Mouse (Mus musculus) embryonic fibroblast, embryonic 13.5 days (primary cell): ENCODE data around the gene Slc24a3. TPM values are rescaled to one million over a fixed set of nuclear protein-coding genes. Genes with fewer than 3 reads are reported as not detected.

Experiments used
- H3K27ac ChIP-seq: 2 replicates; pipeline ENCODE4 v1.5.1; 2012; ENCODE audit warnings: low read length, control low read depth, inconsistent platforms; ENCODE audit not compliant: insufficient read depth
- H3K4me1 ChIP-seq: 2 replicates; pipeline ENCODE4 v1.6.1; 2011; ENCODE audit warnings: low read length; ENCODE audit not compliant: control insufficient read depth, insufficient read depth
- H3K4me3 ChIP-seq: 2 replicates; pipeline ENCODE4 v1.5.1; 2011; ENCODE audit warnings: mild to moderate bottlenecking, control low read depth, low read length; ENCODE audit not compliant: insufficient read depth
- CTCF ChIP-seq: IDR thresholded peaks from 2 replicates; pipeline ENCODE4 v1.5.1; 2011; ENCODE audit warnings: mild to moderate bottlenecking, control low read depth, low read length, moderate library complexity, borderline replicate concordance; ENCODE audit not compliant: insufficient read depth
- POLR2A ChIP-seq: IDR thresholded peaks from 2 replicates; pipeline ENCODE4 v1.6.1; 2011; ENCODE audit warnings: low read depth, mild to moderate bottlenecking, control low read depth, low read length, moderate library complexity
- polyA plus RNA-seq: library from polyadenylated mRNA; stranded (reverse); fragments of >200 nt; gene quantifications from 2 replicates; pipeline ENCODE4 v1.2.4, GENCODE M21; 2011; ENCODE audit warnings: low read depth; ENCODE audit not compliant: missing spikeins, insufficient read length

The Slc24a3 gene
- polyA plus RNA-seq, 1 experiment = 9.5 TPM

DNA sequence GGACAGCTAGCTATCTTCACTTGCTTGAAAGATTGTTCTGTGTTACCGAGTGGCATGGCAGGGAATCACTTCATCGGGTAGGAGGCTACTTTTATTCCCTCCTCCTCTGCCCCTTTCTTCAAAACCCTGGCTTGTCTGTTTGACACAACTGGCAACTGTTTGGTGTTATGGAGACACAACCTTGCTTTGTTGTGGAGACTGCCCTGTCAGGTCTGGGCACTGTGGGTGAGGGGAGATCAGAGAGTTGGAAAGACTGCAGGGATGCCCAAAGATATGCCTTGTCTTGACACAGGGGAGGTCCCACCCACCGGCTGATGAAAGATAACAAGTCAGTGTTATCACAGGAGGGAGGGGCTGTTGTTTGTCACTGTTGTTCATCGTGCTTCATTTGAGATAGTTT, 3.0 kb upstream of the Slc24a3 start:
- TF ChIP-seq CTCF = no peak
- TF ChIP-seq POLR2A = no peak
- Histone ChIP-seq H3K27ac (no peak overlapping the region), H3K4me3 (no peak overlapping the region), H3K4me1 (0 out of 2 replicates have a peak, but pooled peaks cover 6% of the 10 kb centered on the region)

DNA sequence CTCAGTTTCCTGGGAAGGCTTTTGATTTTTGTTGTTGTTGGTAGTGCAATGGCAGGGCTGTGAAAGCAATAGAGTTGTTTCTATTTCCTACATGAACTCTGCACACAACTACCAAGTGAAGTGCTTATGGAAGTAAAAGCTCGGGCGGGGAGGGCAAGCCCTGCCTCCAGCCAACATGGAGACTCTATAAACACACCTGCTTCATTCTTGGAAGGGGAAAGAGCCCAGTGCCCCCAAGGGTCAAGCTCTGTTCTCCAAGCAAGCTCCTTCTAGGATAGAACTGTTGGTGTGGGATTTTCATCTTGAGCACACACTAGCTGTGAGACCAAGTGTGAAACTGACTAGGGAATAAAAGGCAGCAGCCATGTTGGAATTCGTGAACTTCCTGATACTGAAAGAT, 2.5 kb upstream of the Slc24a3 start:
- no peak for TF ChIP-seq CTCF
- no peak for TF ChIP-seq POLR2A
- H3K4me3 ChIP-seq = no peak overlapping the region
- no peak overlapping the region for H3K27ac ChIP-seq
- 0 out of 2 replicates have a peak, but pooled peaks cover 5% of the 10 kb centered on the region for H3K4me1 ChIP-seq

DNA sequence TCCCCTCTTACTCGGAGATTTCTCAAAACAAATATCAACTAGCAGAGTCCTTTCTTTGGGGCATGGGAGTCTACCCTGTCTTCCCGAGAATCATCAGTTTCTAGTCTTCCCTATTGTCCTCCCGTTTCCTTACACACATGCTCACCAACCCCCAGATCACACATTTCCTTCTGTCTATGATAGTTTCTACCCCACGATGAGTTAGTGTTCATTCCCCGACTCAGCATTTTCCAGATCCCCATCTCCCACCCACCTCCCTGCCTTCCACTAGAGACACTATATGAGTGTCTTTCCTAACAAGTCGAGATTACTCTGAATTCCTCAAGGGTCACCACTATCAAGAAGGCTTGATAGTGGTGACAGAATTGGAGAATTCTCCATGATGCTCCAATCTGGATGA, 1.7 kb upstream of the Slc24a3 start:
- TF ChIP-seq POLR2A = no peak
- TF ChIP-seq CTCF = no peak
- H3K27ac ChIP-seq = no peak overlapping the region
- H3K4me3 ChIP-seq = no peak overlapping the region
- H3K4me1 ChIP-seq = 0 out of 2 replicates have a peak, but pooled peaks cover 5% of the 10 kb centered on the region

DNA sequence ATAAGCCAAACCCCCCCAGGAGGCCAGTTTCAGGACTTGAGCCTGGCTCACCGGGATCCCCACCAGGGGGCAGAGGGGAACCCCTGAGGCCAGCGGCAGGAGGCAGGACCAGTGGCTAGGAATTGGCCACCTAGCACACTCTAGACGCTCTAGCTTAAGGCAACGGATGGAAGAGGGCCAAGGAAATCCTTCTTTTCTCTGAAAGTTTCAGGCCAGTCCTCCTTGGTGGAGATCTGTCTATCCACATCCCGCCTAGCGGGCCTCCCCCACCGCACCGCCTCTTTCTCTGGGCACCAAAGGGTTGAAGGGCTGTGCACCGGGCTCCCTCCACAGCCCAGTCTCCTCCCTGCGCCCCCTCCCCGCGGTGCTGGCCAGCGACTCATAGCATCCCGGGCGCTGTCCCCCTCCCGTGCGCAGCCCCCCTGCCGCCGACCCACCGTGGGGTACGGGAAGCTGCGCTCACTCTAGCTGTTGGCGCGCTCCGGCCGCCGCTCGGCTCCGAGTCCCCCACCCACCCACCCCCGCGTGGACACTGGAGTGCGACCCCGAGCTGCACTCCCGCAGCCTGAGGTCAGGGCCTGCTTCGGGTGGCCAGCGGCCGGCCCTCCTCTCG, 397 bp upstream of the Slc24a3 start:
- peak overlapping the region; percentile 31 for H3K4me3 ChIP-seq
- H3K4me1 ChIP-seq = 0 out of 2 replicates have a peak, but pooled peaks cover 5% of the 10 kb centered on the region
- TF ChIP-seq CTCF (peak; percentile 41; the same call in 1 of the 2 replicates), POLR2A (no peak)
- no peak overlapping the region for H3K27ac ChIP-seq

DNA sequence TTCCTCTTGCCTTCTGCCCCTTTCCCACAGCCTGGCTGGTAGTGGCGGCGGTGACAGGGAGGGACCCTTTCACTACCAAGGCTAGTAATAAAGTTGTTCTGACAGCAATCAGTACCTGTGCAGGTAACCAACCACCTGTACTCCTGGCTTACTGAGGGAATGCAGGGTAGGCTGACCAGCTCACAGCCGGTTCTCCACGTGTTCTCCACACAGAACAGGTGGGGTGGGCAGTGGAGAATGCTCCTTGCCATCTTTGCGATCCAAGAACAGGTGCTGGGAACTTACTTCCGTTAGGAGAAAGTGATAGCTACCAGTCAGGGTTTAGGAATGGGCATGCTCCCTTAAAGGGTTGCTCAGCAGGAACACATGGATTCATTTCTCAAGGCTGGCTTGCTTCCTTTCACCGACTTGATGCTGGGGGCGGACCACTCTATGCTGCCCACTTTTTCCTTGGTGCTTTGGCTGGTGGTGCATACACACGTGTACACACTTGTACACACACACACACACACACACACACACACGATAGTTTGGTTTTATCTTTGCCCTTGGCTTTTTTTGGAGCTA, 934 bp downstream of the Slc24a3 start:
- 0 out of 2 replicates have a peak, but pooled peaks cover 5% of the 10 kb centered on the region for H3K4me1 ChIP-seq
- H3K27ac ChIP-seq = no peak overlapping the region
- H3K4me3 ChIP-seq = peak overlapping the region; percentile 72
- no peak for TF ChIP-seq POLR2A
- TF ChIP-seq CTCF = no peak

DNA sequence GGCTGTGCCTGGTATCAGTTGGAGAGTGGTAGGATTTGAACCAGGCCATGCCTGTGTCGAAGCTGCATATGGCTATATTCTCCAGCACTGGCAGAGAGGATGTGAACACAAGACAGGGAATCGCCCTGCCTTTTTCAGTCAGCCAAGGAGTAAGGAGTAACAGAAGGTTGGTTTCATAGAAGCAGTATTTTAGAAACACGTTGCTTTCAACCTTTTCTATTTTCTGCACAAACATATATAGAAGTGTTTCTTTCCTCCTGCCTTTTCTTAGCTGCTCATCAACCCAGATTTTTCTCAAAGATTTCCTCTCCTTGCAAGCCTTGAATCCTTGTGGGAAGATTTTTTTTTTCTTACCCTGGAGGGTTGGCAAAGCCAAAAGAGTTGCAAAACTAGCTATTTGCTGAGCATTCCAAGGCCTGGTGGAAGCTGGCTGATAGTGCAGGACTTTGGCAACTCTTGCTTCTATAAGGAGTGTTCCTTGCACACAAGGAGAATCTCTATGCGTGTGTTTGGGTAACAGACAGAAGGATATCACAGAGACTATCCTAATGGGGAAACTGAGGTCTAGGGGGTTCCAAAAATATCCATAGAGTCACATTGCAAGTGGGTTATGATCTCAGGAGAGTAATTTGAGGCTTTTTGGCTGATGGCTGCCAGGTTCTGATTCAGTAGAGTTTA, 5.6 kb downstream of the Slc24a3 start:
- TF ChIP-seq POLR2A (no peak), CTCF (no peak)
- Histone ChIP-seq H3K4me3 (no peak overlapping the region), H3K4me1 (0 out of 2 replicates have a peak, but pooled peaks cover 5% of the 10 kb centered on the region), H3K27ac (no peak overlapping the region; the same call in 1 of the 2 replicates)

DNA sequence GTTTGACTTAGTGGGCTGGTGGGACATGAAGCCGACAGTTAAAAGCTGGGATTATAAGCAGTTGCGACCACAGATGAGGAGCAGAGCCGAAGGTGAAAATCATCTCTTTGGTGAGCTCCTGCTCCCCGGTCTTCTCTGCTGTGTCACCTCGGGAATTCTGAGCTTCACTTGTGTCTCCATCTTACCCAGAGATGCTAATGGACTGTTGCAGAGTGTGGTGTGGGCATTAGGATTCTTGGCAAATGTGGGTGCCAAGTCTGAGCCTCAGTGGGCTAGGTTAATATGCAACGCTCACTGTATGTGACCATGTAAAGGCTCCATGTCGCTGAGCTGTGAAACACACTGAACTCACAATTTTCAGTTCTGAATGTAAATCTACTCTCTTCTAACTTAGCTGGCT, 7.5 kb downstream of the Slc24a3 start:
- Histone ChIP-seq H3K4me1 (no peaks in the 10 kb centered on the region), H3K4me3 (no peak overlapping the region), H3K27ac (no peak overlapping the region)
- TF ChIP-seq POLR2A = no peak
- TF ChIP-seq CTCF = no peak

DNA sequence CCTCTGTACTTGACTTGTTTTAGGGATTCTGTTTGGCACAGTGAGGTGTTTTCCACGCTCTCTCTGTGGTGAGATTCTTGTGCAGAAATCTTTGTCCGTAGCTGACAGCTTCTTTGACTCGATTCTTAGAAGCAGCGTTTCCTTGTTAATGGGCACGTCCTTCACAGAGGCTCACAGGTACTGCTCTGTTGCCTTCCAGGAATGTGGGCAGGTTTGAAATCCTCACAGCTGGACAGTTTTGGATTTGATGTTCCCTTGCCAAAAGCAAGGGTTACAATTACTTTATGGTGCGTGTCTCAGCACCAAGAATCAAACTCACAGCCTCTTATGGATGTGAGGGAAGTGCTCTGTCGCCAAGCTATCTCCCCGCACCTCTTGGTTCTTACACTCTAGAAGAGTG, 14.9 kb downstream of the Slc24a3 start:
- no peak overlapping the region for H3K27ac ChIP-seq
- no peaks in the 10 kb centered on the region for H3K4me1 ChIP-seq
- no peak for TF ChIP-seq CTCF
- no peak for TF ChIP-seq POLR2A
- H3K4me3 ChIP-seq = no peak overlapping the region

DNA sequence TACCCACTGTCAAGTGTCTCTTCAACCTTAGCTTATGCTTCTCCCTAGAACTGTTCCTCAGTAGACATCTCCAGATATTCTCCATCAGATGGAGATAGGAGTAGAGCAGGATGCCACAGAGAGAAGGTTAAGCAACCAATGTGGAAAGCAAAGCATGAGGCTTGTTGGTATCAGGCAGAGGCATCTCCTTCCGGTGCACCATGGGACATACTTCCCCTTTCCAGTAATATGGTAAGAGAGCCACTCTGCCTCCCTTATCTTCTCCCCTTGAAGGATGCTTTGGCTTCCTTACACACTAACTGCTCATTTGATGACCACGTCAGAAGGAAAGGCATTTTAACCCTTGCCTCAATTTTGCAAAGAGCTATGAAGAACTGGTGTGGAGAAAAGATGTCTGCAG, 21.3 kb downstream of the Slc24a3 start:
- H3K4me1 ChIP-seq = no peaks in the 10 kb centered on the region
- no peak overlapping the region for H3K27ac ChIP-seq
- no peak overlapping the region for H3K4me3 ChIP-seq
- TF ChIP-seq POLR2A (no peak), CTCF (no peak)

DNA sequence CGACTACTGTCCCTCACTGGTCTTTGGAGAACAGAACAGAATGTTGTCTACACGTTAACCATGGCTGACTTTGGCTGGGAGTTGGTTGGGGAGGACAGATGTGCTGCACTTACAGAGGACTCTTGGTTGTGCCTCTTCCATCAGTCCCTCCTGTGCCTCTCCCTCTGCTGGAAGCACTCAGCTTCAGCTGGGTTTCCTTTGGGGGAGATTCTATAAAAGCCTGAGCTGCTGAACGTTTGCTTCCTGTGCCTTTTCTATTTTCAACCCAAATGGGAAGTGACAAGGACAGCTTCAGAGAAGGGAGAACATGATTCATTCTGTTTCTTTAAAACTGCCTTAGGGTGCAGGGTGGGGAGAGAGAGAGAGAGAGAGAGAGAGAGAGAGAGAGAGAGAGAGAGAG, 28.5 kb downstream of the Slc24a3 start:
- no peak overlapping the region for H3K4me3 ChIP-seq

More for the DNA sequence above, 28.5 kb downstream of the Slc24a3 start:
- no peak for TF ChIP-seq CTCF
- TF ChIP-seq POLR2A = no peak
- Histone ChIP-seq H3K4me1 (no peaks in the 10 kb centered on the region), H3K27ac (no peak overlapping the region)
